Mouse (Mus musculus) inflammation-experienced regulatory T-cells (primary cell): ENCODE data around the gene Tspan9. TPM values are rescaled to one million over a fixed set of nuclear protein-coding genes. Genes with fewer than 3 reads are reported as not detected.

Experiments
- polyA plus RNA-seq, 2 experiments: library from polyadenylated mRNA; unstranded; fragments of 100-300 nt; shearing (Covaris generic); gene quantifications; one replicate each; pipeline ENCODE4 v1.2.1; 2017

The Tspan9 gene
- 10 to 100 TPM in 1 of 2 experiments, under 1 TPM in 1; 0.96 to 12.8 TPM for polyA plus RNA-seq

DNA sequence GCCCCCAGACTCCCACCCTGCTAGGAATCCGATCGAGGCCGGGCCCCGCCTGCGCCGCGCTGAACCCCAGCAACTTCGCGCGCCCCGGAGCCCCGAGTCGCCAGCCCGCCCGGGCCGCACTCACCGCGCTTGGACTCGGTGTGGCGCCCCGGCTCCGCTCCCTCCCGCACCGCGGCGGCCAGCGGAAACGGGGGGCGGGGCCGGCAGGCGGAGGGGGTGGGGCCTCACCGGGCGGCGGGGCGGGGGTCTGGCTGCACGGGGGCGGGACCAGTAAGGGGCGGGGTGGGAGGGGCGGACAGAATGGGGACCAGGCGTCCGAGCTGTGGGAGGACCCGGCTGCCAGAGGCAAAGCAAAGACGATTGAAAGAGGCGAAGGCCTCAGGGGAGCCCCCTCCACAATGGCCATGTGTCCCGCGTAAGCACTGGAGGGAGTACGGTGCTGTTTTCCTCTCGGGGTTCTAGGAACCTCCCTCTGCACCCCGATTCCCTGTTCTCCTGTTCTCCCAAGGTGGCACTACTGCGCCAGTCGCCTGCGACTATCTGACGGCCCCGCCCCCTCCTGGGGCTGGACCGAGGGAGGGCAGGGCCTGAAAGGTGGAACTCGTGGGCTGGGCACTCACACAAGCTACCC lies at the start of gene Tspan9:
Gene Tspan9 (minus strand): TSS at position 205 of the 631 bp plus-strand sequence.

Other genes starting within 250 kb of the Tspan9 start
- gene Tead4, start 157.2 kb upstream of the Tspan9 start, polyA plus RNA-seq: under 1 TPM in 1 of 2 experiments, not detected in 1; 0.43 TPM
- 1 to 10 TPM; 1.9 to 3.0 TPM for gene Tulp3, start 212.3 kb upstream of the Tspan9 start, polyA plus RNA-seq
- 10 to 100 TPM; 42.4 to 48.2 TPM for gene Rhno1, start 219.3 kb upstream of the Tspan9 start, polyA plus RNA-seq
- 1 to 10 TPM; 3.2 to 3.4 TPM for gene Foxm1, start 219.4 kb upstream of the Tspan9 start, polyA plus RNA-seq
- under 1 TPM in 1 of 2 experiments, not detected in 1; 0.27 TPM for gene Tex52, start 231.9 kb upstream of the Tspan9 start, polyA plus RNA-seq
- gene Gm44596, start 231.9 kb upstream of the Tspan9 start, polyA plus RNA-seq: not detected